Mouse (Mus musculus) megakaryocyte, adult 5-6 weeks (primary cell): ENCODE measurements around the gene Strip1. TPM values are rescaled to one million over a fixed set of nuclear protein-coding genes. Genes with fewer than 3 reads are reported as not detected.

Experiments used
- ATAC-seq: 2 replicates; pipeline ENCODE4 v1.8.0; 2016; ENCODE audit warnings: mild to moderate bottlenecking, inconsistent platforms; ENCODE audit not compliant: poor library complexity, severe bottlenecking
- total RNA-seq, 2 experiments: library from RNA; stranded (forward) in 1 of 2; stranded (reverse) in 1 of 2; fragments of 153-499, 151-499 nt in 1 of 2; fragments of 221-1000, 200-1000 nt in 1 of 2; gene quantifications; 2 replicates each; pipeline versions ENCODE4 v1.2.3 to v1.2.4; 2015 to 2017

The Strip1 gene
- total RNA-seq, 2 experiments from 2014 or later = 19.2 to 19.4 TPM

- ATAC-seq = no peak
Measured at GRCm38 (mm10) chr3:107628551-107628950, 2.9 kb downstream of the Strip1 start.

GRCm38 (mm10) chr3:107627641-107628040 lies 3.9 kb downstream of the Strip1 start:
- ATAC-seq = no peak

- ATAC-seq = no peak
Measured at GRCm38 (mm10) chr3:107626751-107627150, 4.7 kb downstream of the Strip1 start.

GRCm38 (mm10) chr3:107625536-107625935 lies 6.0 kb downstream of the Strip1 start:
- ATAC-seq = peak; percentile 45

- ATAC-seq = no peak
Measured at GRCm38 (mm10) chr3:107624424-107624823, 7.1 kb downstream of the Strip1 start.

- no peak for ATAC-seq
Measured at GRCm38 (mm10) chr3:107622537-107622936, 9.0 kb downstream of the Strip1 start.

- no peak for ATAC-seq
Measured at GRCm38 (mm10) chr3:107621286-107622075, 10.0 kb downstream of the Strip1 start.

GRCm38 (mm10) chr3:107619911-107620310 lies 11.6 kb downstream of the Strip1 start:
- no peak for ATAC-seq

- no peak for ATAC-seq
Measured at GRCm38 (mm10) chr3:107617800-107618199, 13.7 kb downstream of the Strip1 start.

- peak; percentile 86 for ATAC-seq
Measured at GRCm38 (mm10) chr3:107612902-107613525, 18.5 kb downstream of the Strip1 start.

GRCm38 (mm10) chr3:107611394-107611793 lies 20.1 kb downstream of the Strip1 start:
- ATAC-seq = no peak

GRCm38 (mm10) chr3:107609376-107609775 lies 22.1 kb downstream of the Strip1 start:
- ATAC-seq = no peak

GRCm38 (mm10) chr3:107608808-107609207 lies 22.7 kb downstream of the Strip1 start:
- ATAC-seq = no peak

- no peak for ATAC-seq
Measured at GRCm38 (mm10) chr3:107607221-107607620, 24.3 kb downstream of the Strip1 start.

GRCm38 (mm10) chr3:107605304-107605703 lies 26.2 kb downstream of the Strip1 start:
- ATAC-seq = peak; percentile 73; the same call in 1 of the 2 replicates

GRCm38 (mm10) chr3:107600127-107600526 lies 31.4 kb downstream of the Strip1 start:
- ATAC-seq = no peak

GRCm38 (mm10) chr3:107597586-107598389 lies 33.7 kb downstream of the Strip1 start:
- no peak for ATAC-seq

- no peak for ATAC-seq
Measured at GRCm38 (mm10) chr3:107597134-107597533, 34.4 kb downstream of the Strip1 start.

GRCm38 (mm10) chr3:107596559-107596958 lies 34.9 kb downstream of the Strip1 start:
- ATAC-seq = no peak

GRCm38 (mm10) chr3:107595938-107596461 lies 35.5 kb downstream of the Strip1 start:
- 0 out of 2 replicates have a peak, but pooled peaks have one; percentile 5 for ATAC-seq
